Mouse (Mus musculus) lung, adult 2 months (tissue): Measurements from ENCODE around the gene Fbxw10. TPM values are rescaled to one million over a fixed set of nuclear protein-coding genes. Genes with fewer than 3 reads are reported as not detected.

Source experiments
- DNase-seq: peaks from one replicate; pipeline ENCODE4 v3.0.0; 2022
- H3K4me1 ChIP-seq: fragments of 200-500 bp; 2 replicates; pipeline ENCODE4 v1.6.1; 2011; ENCODE audit warnings: low read length; ENCODE audit not compliant: control insufficient read depth, insufficient read depth
- H3K4me3 ChIP-seq: fragments of 200-500 bp; replicated peaks from 2 replicates; pipeline ENCODE3; 2011; ENCODE audit warnings: low read depth, mild to moderate bottlenecking, control low read depth, low read length; ENCODE audit errors: extremely low read depth
- CTCF ChIP-seq: fragments of 200-500 bp; IDR thresholded peaks from 2 replicates; pipeline ENCODE4 v1.5.1; 2011; ENCODE audit warnings: mild to moderate bottlenecking, low read length, control low read depth; ENCODE audit not compliant: insufficient read depth
- POLR2A ChIP-seq: fragments of 200-500 bp; IDR thresholded peaks from 2 replicates; pipeline ENCODE4 v1.6.1; 2011; ENCODE audit warnings: low read depth, mild to moderate bottlenecking, control low read depth, low read length, borderline replicate concordance; ENCODE audit errors: extremely low read depth
- WGBS: fragments of 180-500 bp; shearing (Covaris S2); methylation state at CpG from one replicate; pipeline ENCODE4 v1.1.7; 2018; 5-methylcytosine and 5-hydroxymethylcytosine counted together
- polyA plus RNA-seq: library from polyadenylated mRNA; depleted of rRNA; stranded (reverse); fragments of >200 nt; gene quantifications from 2 replicates; pipeline ENCODE4 v1.2.3, GENCODE M21; 2012

The Fbxw10 gene
- polyA plus RNA-seq, 1 experiment = 0.84 TPM

GRCm38 (mm10) chr11:62816591-62816990 is 30.3 kb upstream of the Fbxw10 start:
- 35% methylated on average over 6 of the region's 6 CpGs for WGBS
- no peak overlapping the region for H3K4me3 ChIP-seq
- no peaks in the 10 kb centered on the region; the same call in 1 of the 2 replicates for H3K4me1 ChIP-seq
- DNase-seq = no peak
- no peak for TF ChIP-seq CTCF
- TF ChIP-seq POLR2A = no peak

GRCm38 (mm10) chr11:62819059-62819686 is 27.7 kb upstream of the Fbxw10 start:
- Histone ChIP-seq H3K4me3 (no peak overlapping the region), H3K4me1 (peaks cover 6% of the 10 kb centered on the region; the same call in 1 of the 2 replicates)
- 76% methylated on average over 8 of the region's 8 CpGs for WGBS
- TF ChIP-seq CTCF = no peak
- TF ChIP-seq POLR2A = no peak
- DNase-seq = no peak

GRCm38 (mm10) chr11:62820059-62820541 is 26.8 kb upstream of the Fbxw10 start, which contains the start of gene Trim16:
Trim16 (plus strand) TSS chr11:62820231.
- H3K4me1 ChIP-seq = peaks cover 11% of the 10 kb centered on the region; the same call in 1 of the 2 replicates
- 1% methylated on average over 15 of the region's 15 CpGs for WGBS
- DNase-seq = no peak
- H3K4me3 ChIP-seq = peak within 1 kb of the TSS; percentile 91
- TF ChIP-seq CTCF (no peak), POLR2A (peak; percentile 94; the same call in 1 of the 2 replicates)

GRCm38 (mm10) chr11:62820661-62821437 is 26.0 kb upstream of the Fbxw10 start:
- DNase-seq = peak; percentile 74
- 1% methylated on average over 16 of the region's 16 CpGs for WGBS
- Histone ChIP-seq H3K4me3 (peak overlapping the region; percentile 91), H3K4me1 (peaks cover 18% of the 10 kb centered on the region)
- TF ChIP-seq CTCF (no peak), POLR2A (no peak)

GRCm38 (mm10) chr11:62821893-62822292 is 25.0 kb upstream of the Fbxw10 start:
- WGBS = 16% methylated on average over 5 of the region's 5 CpGs
- TF ChIP-seq CTCF = no peak
- peak; percentile 13; the same call in 1 of the 2 replicates for TF ChIP-seq POLR2A
- Histone ChIP-seq H3K4me3 (peak overlapping the region; percentile 76), H3K4me1 (peaks cover 22% of the 10 kb centered on the region)
- peak; percentile 63 for DNase-seq

GRCm38 (mm10) chr11:62824211-62824610 is 22.7 kb upstream of the Fbxw10 start:
- 37% methylated on average over 7 of the region's 7 CpGs for WGBS
- TF ChIP-seq POLR2A (no peak), CTCF (no peak)
- Histone ChIP-seq H3K4me3 (peak overlapping the region; percentile 31), H3K4me1 (peaks cover 23% of the 10 kb centered on the region)
- no peak for DNase-seq

- 50% methylated on average over 9 of the region's 9 CpGs for WGBS
- peaks cover 23% of the 10 kb centered on the region for H3K4me1 ChIP-seq
- TF ChIP-seq POLR2A (no peak), CTCF (no peak)
- peak; percentile 29 for DNase-seq
- no peak overlapping the region for H3K4me3 ChIP-seq
Measured at GRCm38 (mm10) chr11:62825222-62826105, 21.4 kb upstream of the Fbxw10 start.

- WGBS = 33% methylated on average over 6 of the region's 6 CpGs
Measured at GRCm38 (mm10) chr11:62826106-62826733, 20.6 kb upstream of the Fbxw10 start.

GRCm38 (mm10) chr11:62827135-62827534 is 19.7 kb upstream of the Fbxw10 start:
- 71% methylated on average over 4 of the region's 4 CpGs for WGBS
- H3K4me1 ChIP-seq = peaks cover 23% of the 10 kb centered on the region
- no peak for DNase-seq
- H3K4me3 ChIP-seq = no peak overlapping the region
- TF ChIP-seq POLR2A (no peak), CTCF (no peak)

More at GRCm38 (mm10) chr11:62826106-62826733, 20.6 kb upstream of the Fbxw10 start:
- DNase-seq = no peak
- TF ChIP-seq CTCF = no peak
- Histone ChIP-seq H3K4me3 (no peak overlapping the region), H3K4me1 (peaks cover 23% of the 10 kb centered on the region)
